Mouse (Mus musculus): ENCODE data around the gene Mbtd1.

GRCm38 (mm10) chr11:93956159-93956558, 70.5 kb downstream of the Mbtd1 start, which contains the start of gene Nme2:
- no peak for TF ChIP-seq CTCF (conservative IDR thresholded peaks at IDR 0.05 in 1 of 2, IDR thresholded peaks at IDR 0.05 in 1 of 2; ENCODE audit: low read depth in 2 of 2, low read length in 2 of 2)
- TF ChIP-seq MXI1 (IDR thresholded peaks at IDR 0.05; ENCODE audit: low read depth, low read length): no peak
- no peak for TF ChIP-seq POLR2A (IDR thresholded peaks at IDR 0.05; ENCODE audit: low read depth, low read length)
- TF ChIP-seq TCF12 (IDR thresholded peaks at IDR 0.05; ENCODE audit: low read depth, low read length): no peak
- TF ChIP-seq CHD1 (IDR thresholded peaks at IDR 0.05; ENCODE audit: low read depth, low read length): no peak
- TF ChIP-seq ELF1 (IDR thresholded peaks at IDR 0.05; ENCODE audit: low read depth, low read length): no peak
- no peak for TF ChIP-seq MYC (IDR thresholded peaks at IDR 0.05; ENCODE audit: low read depth, low read length)
- TF ChIP-seq ZNF384 (IDR thresholded peaks at IDR 0.05; ENCODE audit: low read depth, low read length): no peak
- TF ChIP-seq USF2 (conservative IDR thresholded peaks at IDR 0.05; ENCODE audit: low read depth, low read length): no peak
- no peak for TF ChIP-seq BHLHE40 (IDR thresholded peaks at IDR 0.05; ENCODE audit: low read depth, low read length)
- no peak for TF ChIP-seq ZC3H11A (IDR thresholded peaks at IDR 0.05; ENCODE audit: low read depth, low read length)
- no peak for TF ChIP-seq MAX (IDR thresholded peaks at IDR 0.05; ENCODE audit: low read length)
- TF ChIP-seq USF1 (IDR thresholded peaks at IDR 0.05; ENCODE audit: low read depth, low read length): no peak
- no peak for TF ChIP-seq KAT2A (IDR thresholded peaks at IDR 0.05; ENCODE audit: insufficient replicate concordance, low read length)
